Mouse (Mus musculus) CD4-positive helper T cell, adult 2 months (primary cell): ENCODE data around the gene Lrch4.
"Not testable (repeated sequence)": the region's sequence is repeated elsewhere in the genome, so short reads cannot be mapped to it uniquely, and the experiment has no call there.

Source experiments
- DNase-seq: peaks from one replicate; pipeline ENCODE4 v3.0.0-alpha.2; 2012; ENCODE audit warnings: low read depth, missing footprints, low spot score

Lrch4 gene

GRCm38 (mm10) chr5:137613076-137613475 is 15.8 kb upstream of the Lrch4 start:
- no peak for DNase-seq

DNA sequence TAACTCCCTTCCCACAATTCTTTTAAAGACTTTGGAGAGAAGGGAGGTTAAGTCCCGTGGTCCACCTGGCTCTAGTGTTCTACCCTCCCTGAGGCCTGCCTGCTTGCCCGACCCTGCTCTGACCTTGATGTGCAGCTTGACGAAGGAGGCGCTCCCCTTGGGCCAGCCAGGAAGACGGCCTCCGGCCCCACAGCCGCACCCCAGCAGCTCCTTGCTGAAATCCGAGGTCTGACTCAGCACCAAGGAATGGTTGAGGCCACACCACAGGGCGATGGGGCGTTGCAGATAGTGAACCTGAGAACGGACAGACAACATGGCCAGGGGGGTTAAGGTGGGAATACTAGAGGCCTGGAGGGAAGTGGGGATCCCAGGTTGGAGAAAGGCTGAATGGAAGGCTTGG is 15.4 kb upstream of the Lrch4 start, which contains the start of gene Pcolce:
Pcolce (minus strand) TSS at position 235 of the 400 bp plus-strand sequence.
- no peak for DNase-seq

DNA sequence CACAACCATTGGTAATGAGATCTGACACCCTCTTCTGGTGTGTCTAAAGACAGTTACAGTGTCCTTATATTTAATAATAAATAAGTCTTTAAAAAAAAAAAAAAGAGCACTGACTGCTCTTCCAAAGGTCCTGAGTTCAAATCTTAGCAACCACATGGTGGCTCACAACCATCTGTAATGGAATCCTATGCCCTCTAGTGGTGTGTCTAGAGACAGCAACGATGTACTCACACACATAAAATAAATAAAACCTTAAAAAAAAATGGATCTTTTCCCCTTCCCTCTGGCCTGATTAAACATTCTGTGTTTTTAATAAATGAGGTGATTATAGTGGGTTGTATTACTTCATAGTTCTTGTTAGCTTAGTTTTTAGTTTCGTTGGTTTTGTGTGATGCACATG is 14.0 kb upstream of the Lrch4 start:
- DNase-seq, result not testable (repeated sequence)

DNA sequence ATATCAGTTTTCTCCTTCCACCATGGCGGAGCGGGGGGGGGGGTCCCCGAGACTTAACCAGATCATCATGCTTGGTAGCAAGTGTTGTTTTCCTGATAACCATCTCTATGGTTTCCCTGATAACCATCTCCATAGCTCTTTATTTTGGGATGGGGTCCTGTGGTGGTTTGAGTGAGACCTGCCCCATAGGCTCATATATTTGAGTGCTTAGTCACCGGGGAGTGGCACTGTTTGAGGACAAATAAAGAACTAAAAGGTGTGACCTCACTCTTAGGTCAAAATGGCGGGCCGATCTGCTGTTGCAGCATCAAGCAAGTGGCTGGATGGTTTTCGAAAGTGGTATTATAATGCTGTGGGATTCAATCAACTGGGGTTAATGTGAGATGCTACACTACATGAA is 13.6 kb upstream of the Lrch4 start:
- no peak for DNase-seq

DNA sequence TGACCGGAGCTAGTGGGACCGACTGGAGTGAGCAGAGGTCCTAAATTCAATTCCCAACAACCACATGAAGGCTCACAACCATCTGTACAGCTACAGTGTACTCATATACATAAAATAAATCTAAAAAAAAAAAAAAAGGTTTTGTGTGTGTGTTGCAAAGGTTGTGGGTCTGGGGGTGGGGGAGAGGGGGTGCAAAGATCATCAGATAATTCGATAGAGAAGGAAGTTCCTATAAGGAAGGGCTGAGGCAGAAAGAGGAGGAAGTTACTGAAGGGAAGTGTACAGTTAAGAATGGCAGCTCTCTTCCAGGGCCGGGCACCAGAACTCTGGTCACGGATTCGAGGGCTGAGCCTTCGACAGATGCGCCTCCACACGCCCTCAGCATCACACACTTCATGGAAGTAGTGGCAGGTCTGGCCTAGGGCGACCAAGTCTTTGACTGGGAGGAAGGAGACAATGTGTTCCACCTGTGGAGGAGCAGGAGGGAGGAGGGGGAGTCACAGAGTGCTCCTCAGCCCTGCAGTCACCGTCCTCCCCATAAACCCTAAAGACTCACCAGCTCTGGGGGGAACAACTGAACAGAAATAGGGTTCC is 4.9 kb upstream of the Lrch4 start:
- no peak for DNase-seq

DNA sequence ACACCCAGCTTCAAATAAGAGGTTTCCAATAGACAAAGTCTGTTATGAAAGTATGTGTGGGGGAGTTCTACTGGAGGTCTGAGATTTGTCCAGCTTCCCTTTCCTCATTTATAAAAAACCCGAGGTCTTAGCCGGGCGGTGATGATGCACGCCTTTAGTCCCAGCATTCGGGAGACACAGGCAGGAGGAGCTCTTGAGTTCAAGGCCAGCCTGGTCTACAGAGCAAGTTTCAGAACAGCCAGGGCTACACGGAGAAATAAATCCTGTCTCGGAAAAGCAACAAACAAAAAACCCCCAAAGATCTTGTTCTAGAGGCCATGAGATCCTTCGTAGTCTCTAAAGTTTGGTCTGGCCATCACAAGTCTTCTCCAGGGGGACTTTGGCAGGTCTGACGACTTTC is 930 bp upstream of the Lrch4 start:
- no peak for DNase-seq

- no peak for DNase-seq
Measured at GRCm38 (mm10) chr5:137629306-137629721, 393 bp downstream of the Lrch4 start.

GRCm38 (mm10) chr5:137629906-137630545 is 1.1 kb downstream of the Lrch4 start:
- DNase-seq, result peak; percentile 47

DNA sequence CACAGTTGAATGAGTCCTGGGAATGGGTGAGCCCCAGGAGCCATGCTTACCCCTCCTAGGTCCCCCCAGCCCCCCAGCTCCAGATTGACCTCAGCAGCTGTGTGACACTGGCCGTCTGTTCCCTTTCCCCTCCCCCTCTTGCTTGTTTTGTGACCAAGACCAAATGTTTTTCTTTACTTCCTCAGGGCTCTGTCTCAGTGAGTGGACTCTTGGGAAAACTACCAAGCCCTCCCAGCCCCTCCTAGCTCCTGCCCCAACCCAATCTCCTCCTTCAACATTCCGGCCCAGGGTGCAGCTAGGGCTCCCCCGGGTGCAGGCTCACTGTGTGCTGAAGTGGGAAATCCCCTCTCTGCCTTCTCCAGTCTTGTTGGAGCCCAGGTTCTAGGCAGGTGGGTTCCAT is 1.7 kb downstream of the Lrch4 start:
- no peak for DNase-seq

DNA sequence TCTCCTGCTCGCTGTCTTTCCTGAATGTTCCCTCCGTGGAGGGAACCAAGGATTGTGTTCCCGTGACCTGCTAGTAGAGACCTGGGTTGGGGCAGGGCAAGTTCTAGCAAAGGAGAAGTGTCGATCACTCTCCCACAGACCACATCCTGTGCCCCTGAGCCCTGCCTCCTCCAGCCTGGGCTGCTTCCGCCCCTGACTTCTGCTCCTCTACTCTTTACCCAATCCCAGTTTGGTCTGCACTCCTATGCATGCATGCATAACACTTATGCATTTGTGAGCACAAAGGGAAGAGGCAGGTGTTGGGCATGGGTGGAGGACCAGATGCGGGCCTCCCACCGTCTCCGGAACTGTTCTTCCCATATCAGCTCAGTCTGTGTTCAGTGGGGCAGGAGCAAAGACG is 2.2 kb downstream of the Lrch4 start:
- peak; percentile 86 for DNase-seq

GRCm38 (mm10) chr5:137631591-137631990 is 2.7 kb downstream of the Lrch4 start:
- DNase-seq, result peak; percentile 47

GRCm38 (mm10) chr5:137633397-137634084 is 4.6 kb downstream of the Lrch4 start:
- no peak for DNase-seq

GRCm38 (mm10) chr5:137639472-137639871 is 10.6 kb downstream of the Lrch4 start:
- DNase-seq, result no peak

- DNase-seq, result peak; percentile 38
Measured at GRCm38 (mm10) chr5:137641054-137641453, 12.1 kb downstream of the Lrch4 start, which contains the start of gene Sap25. Gene Sap25, plus strand, starts transcription at chr5:137641334.

GRCm38 (mm10) chr5:137642886-137643285 is 14.0 kb downstream of the Lrch4 start:
- no peak for DNase-seq

DNA sequence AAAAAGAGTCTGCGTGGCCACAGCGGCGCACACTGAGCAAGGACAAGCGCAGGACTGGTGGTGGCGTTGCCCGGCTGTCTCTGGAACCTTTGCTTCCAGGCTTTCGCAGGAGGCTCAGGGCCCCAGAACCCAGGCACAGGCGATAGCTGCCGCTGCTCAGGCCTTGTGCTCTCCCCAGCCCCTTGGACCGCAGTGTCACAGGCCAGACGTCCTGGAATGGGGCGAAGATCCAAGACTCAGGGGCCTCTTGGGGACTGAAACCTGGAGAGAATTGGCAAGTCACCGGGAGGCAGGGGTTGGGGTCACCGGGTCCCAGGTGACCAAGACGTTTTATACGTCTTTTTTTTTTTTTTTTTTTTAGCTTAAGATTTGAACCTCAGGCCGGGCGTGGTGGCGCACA is 15.6 kb downstream of the Lrch4 start:
- no peak for DNase-seq

DNA sequence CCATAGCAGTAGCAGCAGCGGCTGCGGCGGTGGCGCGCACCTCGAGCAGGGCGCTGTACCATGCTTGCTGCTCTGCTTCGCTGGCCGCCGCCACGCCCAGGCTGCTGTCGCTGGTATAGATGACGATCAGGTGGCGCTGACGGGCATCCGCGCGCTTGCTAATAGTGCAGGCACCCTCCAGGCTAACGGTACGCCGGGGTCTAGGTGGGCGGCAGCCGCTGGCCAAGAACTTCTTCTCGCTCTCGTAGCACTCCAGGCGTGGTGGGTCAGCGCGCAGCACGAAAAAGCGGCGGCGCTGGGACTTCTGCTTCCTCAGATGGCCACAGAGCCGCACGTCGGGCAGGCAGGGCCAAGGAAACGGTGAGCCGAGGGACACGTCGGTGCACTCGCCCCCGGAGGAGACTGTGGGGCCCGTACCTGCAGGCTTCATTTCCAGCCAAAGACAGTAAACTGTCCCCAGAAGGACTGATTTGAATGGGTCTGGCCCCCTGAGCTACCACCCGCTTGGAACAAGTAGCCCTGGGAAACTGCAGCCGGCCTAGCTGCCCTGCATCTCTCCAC is 16.2 kb downstream of the Lrch4 start:
- peak; percentile 60 for DNase-seq

- DNase-seq, result peak; percentile 23
Measured at GRCm38 (mm10) chr5:137645652-137646091, 16.8 kb downstream of the Lrch4 start, which contains the start of gene Irs3. Gene Irs3, minus strand, starts transcription at chr5:137645714.

DNA sequence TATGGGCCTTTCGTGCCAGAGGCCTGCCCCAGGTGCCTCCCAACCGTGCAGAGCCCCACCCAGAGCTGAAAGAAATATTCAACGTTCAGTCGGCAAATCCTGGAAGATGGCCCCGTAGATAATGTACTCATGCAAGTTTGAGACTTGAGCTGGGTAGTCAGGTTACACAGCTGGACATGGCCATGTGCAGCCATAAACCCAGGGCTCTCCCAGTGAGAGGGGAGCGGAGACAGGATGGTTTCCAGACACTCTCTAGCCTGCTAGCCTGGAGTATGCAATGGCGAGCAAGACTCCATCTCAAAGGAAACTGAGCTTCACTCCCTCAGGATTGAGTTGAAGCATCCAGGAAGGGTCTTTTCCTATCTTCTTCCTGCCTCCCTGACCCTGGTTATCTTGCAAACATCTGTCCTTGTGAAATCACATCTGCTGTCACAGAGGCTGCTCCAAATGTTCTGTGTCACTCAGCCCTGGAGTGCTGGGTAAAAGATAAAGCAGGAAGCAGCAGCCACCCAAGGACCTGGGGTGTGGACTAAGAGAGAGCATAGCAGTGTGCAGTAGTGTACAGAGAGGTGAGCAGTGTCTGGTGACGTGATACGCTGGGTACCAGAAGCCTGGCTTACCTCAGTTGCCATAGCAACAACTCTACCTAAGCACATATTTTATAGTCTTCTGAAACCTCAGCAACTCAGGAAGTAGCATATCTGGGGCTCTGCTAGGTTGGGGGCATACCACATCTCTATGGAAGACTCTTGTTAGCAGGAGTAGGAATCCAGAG is 19.1 kb downstream of the Lrch4 start:
- DNase-seq, result peak; percentile 72

DNA sequence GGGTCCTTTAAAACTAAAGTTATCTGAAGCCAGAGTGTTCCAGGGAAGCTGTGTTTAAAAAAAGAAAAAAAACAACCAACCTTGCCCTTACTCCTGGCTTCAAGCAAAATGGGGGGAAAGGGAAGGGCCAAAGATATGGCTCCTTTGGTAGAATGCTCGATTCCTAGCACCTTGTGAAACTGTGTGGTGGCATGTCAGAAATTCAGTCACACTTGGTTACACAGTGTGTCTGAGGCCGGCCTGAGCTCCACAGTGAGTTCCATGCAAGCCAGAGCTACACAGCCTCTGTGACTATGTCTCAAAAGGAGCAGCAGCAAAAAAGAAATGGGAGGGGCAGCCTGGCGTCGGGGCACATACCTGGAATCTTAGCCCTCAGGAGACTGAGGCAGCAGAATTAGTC is 20.3 kb downstream of the Lrch4 start:
- no peak for DNase-seq
